Mouse (Mus musculus) urinary bladder, adult 2 months (tissue): ENCODE results near the gene Oip5. TPM values are rescaled to one million over a fixed set of nuclear protein-coding genes. Genes with fewer than 3 reads are reported as not detected.
A peak's percentile ranks its signal among the peaks of the same experiment; 100 is the strongest.
"Not testable (repeated sequence)": the region's sequence is repeated elsewhere in the genome, so short reads cannot be mapped to it uniquely, and the experiment has no call there.

Experiments
- DNase-seq: peaks from one replicate; pipeline ENCODE4 v3.0.0; 2022; ENCODE audit warnings: low spot score
- polyA plus RNA-seq: library from polyadenylated mRNA; depleted of rRNA; stranded (reverse); fragments of >200 nt; gene quantifications from 2 replicates; pipeline ENCODE4 v1.2.3, GENCODE M21; 2012; rRNA removed

Oip5 gene
- polyA plus RNA-seq = 2.5 and 3.6 TPM in 2 replicates

DNA sequence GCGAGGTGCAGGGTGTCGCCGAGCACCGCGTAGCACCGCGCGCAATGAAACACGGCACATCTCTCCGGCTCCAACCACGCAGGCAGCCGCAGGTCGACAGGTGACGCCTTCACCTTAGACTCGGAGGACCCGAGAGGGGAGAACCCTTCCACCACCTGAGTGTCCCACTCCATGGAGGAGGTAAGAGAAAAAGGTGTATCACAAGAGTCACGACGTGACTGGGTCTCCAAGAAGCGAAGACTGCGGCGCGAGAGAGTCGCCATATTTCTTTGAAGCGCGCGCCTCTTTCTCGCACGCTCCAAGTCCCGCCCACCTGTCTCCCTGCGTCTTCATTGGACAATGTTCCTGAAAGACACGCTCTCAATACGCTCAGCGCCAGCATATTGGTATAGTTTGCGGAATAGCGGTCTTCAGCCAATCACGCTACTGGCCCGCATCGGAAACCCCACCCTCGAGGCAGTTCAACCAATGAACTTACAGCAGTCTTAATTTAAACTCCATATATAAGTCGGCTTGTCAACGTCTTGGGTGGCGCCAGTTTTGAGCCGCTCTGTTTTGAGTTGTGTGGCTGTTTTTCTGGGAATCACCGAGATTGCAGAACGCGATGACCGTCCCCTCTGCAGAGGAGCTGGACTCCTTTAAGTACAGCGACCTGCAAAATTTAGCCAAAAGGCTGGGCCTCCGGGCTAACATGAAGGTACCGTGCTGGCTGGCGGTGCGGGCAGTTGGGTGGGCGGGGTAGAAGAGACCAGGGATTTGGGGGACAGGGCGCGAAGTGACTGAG is at the start of gene Oip5, which contains the start of gene Nusap1:
TSS of gene Oip5 (minus strand) at position 271 of the 784 bp plus-strand sequence.
TSS of gene Nusap1 (plus strand) at position 100 of the 784 bp plus-strand sequence.
- peak; percentile 70 for DNase-seq

DNA sequence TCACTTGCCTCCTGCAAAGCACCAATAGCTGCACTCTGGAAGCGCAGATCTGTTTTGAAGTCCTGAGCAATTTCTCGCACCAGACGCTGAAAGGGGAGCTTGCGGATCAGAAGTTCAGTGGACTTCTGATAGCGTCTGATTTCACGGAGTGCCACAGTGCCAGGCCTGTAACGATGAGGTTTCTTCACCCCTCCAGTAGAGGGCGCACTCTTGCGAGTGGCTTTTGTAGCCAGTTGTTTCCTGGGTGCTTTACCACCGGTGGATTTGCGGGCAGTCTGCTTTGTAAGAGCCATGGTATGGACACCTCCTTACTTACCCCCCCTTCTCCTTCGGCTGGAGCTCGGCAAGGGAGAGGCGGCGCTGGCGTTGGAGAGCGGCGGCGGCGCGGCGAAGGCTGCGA is 47.5 kb upstream of the Oip5 start:
- not testable (repeated sequence) for DNase-seq

GRCm38 (mm10) chr2:119662220-119663182 is 44.2 kb upstream of the Oip5 start, which contains the start of gene Ndufaf1:
Gene Ndufaf1, minus strand, starts transcription at chr2:119662827.
- peak; percentile 58 for DNase-seq

DNA sequence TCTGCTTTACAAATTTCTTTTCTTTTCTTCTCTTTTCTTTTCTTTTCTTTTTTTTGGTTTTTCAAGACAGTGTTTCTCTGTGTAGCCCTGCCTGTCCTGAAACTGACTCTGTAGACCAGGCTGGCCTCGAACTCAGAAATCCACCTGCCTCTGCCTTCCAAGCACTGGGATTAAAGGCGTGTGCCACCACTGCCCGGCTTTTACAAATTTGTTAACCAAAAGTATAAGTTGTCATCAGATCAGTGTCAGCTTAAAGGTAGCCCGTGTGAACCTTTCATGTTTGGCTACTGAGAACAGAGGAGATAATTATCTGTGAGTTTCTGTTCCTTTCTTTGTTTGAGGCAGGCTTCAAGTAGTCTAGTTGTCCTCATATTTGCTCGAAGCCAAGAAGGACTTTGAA is 26.0 kb upstream of the Oip5 start:
- DNase-seq = no peak

DNA sequence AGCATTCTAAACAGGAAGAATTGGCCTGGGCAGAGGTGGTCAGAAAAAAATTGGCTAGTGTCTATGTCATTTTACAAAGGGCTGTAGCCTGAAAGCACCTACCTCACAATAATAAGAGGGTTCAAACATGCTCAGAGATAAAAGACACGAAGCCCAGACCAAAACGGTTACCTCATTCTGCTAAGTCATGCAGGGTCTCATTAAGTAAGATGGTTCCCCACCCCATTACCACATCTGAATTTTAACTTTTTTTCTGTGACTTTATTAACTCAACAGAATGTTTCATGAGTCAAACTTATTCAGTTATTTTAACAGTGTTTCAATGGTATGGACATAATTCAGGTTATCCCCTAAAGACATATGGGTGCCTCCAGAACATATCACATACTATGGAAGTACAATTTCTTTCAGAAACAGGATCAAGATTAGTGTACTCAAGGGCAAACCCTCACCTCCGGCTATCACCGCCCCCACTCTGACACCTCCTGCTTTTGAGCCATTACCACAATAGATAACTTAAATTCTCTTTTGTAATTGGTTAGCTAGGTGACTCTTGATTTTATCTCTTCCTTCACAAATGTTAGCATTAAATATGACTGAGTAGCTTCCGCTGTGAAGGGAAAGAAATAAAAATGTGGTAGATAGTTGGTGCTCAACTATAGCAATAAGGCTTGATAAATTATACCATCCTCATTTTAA is 23.1 kb upstream of the Oip5 start:
- no peak for DNase-seq

- no peak for DNase-seq
Observed at GRCm38 (mm10) chr2:119636781-119637180, 18.5 kb upstream of the Oip5 start.

DNA sequence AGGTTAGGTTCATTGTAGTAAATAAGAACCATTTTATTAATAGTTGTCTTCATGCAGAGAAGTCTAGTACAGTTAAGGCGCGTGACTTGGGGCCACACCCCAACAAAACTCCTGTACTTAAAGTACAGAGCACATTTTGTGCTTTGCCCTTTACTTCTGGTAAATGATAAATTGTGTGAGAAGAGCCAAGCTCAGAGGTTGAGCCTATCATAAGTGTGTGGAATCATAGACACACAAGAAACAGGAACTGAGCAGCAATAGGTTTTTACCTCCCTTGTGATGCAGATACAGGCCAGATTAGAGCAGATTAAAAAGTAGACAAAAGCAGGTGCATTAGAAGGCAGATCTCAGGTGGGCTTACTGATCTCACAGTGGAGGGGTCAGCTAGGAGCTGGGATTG is 3.0 kb upstream of the Oip5 start:
- no peak for DNase-seq

DNA sequence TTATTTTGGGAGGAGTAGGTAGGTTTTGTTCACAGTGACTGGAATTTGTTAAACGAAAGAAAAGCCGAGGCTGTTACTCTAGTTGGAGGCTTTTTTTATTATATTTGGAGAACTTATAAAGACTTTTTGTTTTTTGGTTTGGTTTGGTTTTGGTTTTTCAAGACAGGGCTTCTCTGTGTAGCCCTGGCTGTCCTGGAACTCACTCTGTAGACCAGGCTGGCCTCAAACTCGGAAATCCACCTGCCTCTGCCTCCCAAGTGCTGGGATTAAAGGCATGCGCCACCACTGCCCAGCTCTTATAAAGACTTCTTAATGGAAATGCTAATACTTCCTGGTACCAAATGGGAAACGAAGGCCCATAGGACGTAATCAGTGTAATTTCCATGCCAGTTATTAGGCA is 733 bp upstream of the Oip5 start:
- not testable (repeated sequence) for DNase-seq

DNA sequence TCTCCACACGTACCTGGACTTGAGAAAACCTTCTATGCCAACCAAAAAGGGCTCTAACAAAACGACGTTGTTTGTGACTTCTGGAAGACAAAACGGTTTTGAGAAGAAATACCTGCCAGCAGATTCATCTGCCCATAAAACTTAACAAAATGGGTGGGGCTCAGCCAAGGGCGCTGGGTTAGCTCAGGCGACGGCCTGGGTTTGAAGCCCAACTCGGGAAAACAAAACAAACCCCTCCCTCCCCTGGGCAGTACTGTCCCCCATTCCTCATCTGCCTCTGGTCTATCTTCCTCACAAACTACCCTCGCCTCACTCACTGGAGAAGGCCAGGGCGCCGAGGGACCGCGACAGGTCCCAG is 449 bp downstream of the Oip5 start:
- no peak for DNase-seq

- DNase-seq = no peak
Observed at GRCm38 (mm10) chr2:119607023-119607422, 11.2 kb downstream of the Oip5 start.

GRCm38 (mm10) chr2:119605361-119605973 is 12.8 kb downstream of the Oip5 start:
- no peak for DNase-seq

GRCm38 (mm10) chr2:119603909-119604308 is 14.4 kb downstream of the Oip5 start:
- DNase-seq = no peak

DNA sequence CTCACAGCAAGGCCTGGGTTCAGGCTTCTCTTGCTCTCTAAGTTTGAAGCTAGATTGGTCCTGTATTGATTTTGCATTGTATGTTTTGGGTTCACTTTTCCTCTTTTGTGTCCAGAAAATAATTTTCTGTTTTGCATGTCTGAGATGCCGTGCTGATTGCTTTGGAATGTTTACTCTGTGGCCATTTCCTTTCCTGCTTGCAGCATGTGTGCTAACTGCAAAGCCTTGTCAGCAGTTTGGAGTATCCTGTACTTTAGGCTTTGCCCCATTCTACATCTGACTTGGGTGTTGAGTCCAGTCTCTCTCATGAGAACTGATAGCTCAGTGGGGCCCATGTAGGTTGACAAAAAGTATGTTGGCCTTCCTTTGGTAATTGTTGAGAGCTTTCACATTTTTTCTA is 15.8 kb downstream of the Oip5 start:
- no peak for DNase-seq

DNA sequence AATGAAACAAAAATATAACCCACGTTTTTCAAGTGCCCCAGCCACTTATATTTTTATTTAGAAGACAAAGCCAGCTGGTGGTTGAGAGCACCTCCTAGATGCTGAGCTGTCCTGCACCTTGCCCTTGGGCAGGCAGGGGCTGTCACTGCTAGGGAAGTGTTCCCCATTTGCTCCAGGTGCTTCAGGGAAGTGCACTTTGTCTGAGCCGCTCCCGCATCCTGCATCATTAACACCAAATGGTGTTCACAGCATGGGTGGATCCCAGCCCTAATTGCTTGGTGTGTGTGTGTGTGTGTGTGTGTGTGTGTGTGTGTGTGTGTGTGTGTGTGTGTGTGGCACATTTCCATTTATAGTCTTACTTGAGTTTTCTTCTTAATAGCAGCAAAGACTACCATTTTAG is 16.7 kb downstream of the Oip5 start:
- not testable (repeated sequence) for DNase-seq

DNA sequence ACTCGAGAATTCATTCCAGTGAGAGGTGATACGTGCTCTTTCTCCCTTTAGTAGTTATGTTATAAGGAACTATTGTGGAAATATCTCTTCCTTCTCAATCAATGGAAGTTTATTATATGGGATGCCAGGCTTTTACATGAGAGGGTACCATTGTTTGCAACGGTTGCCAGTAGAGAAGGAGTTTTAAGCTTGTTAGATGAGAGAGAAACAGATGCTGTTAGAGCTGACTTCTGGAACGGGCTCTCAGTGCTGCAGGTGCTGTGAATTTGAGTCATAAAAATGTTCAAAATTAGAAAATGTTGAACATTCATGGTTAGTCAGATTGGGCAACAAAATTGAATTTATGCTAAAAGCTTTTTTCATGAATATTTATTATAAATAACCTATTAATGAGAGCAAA is 17.2 kb downstream of the Oip5 start:
- no peak for DNase-seq

GRCm38 (mm10) chr2:119596781-119597330 is 21.4 kb downstream of the Oip5 start:
- no peak for DNase-seq

- DNase-seq = no peak
Observed at GRCm38 (mm10) chr2:119595308-119595707, 23.0 kb downstream of the Oip5 start.

- DNase-seq = peak; percentile 81
Observed at GRCm38 (mm10) chr2:119594113-119594981, 23.9 kb downstream of the Oip5 start.

GRCm38 (mm10) chr2:119593765-119594112 is 24.5 kb downstream of the Oip5 start:
- DNase-seq = no peak

DNA sequence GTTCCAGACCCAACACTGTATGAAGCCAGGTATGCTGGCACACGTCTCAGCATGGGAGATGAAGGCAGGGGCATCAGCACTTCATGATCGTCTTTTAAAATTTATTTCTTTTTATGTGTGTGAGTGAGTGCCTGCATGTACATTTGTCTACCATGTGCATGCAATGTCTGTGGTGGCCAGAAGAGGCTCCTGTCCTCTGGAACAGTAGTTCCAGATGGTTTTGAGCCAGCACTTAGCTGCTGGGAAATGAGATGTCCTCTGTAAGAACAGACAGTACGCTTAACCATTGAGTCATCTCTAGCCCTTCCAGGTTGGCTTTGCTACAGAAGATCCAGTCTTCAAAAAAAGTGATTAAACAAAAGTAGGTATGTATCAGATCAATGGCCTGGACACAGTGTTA is 27.0 kb downstream of the Oip5 start:
- DNase-seq = no peak
